ENCODE assay signal across 22 mouse cellular contexts in the genomic region with DNA sequence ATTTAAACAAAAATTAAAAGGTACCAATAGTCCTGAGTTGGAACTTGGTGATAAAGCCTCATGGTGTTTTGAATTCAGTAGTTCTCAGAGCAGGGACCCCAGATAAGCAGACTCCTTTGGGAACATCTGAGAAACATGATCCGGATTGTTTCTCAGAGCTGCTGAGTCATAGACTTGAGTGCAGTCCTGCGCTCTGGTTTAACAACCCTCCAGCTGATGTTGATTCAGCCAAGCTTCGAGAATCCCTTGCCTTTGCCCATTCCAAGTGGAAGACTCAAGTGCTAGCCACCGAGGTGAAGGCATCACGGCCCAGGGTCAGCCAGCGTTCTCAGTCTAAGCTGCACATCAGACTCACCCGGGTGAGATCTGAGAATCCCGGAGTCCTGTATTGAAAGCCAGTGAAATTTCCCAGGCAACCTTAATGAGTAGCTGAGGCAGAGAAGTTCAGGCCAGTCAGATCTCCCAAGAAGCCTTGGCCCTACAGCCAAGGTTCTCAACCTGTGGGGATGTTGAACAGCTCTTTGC. TPM values are rescaled to one million over a fixed set of nuclear protein-coding genes. Genes with fewer than 3 reads are reported as not detected.
DNase-seq lines count a peak whose midpoint lies in the region; ATAC-seq lines count a peak whose summit lies in the region.
"Had no signal": no experiment of that assay in that cellular context is flagged by ENCODE, and none has a peak within 500 bp of the region (broad histone marks: within the 10 kb centered on the region; RNA-seq: fewer than 3 reads in every experiment).

No protein-coding gene starts in this region.

- intact Hi-C loops in heart, postnatal 36 days (cut with DNase I), result no loop called here

- no peak for DNase-seq in limb, embryonic 11.5 days (ENCODE audit: low spot score)
- no peak for DNase-seq in limb, embryonic 10.5 days (ENCODE audit: low spot score)
- DNase-seq in MN1 (ENCODE audit: low spot score) (peak; percentile 7), R1 (ENCODE audit: low read depth, low spot score) (peak; percentile 7)
- peak; percentile 9 to 18 for DNase-seq in heart, postnatal 36 days
- DNase-seq in adrenal gland, adult (ENCODE audit: inconsistent age in 2 of 2, low spot score in 1 of 2), result no peak
- no peak for DNase-seq in natural killer cell, adult 2 months (ENCODE audit: low spot score in 2 of 2)
- DNase-seq: cerebellum, adult 11-12 months; kidney, adult 9 months; kidney, postnatal 4 days; right cerebral cortex, postnatal 14 days; thymus, adult 18-20 months had no signal

- no peaks in the 10 kb centered on the region for H3K27me3 ChIP-seq in limb, embryonic 11.5 days (ENCODE audit: control insufficient read depth, insufficient read depth, low read length)
- H3K27me3 ChIP-seq in limb, embryonic 10.5 days (ENCODE audit: low read depth, poor library complexity, severe bottlenecking), result no peaks in the 10 kb centered on the region
- H3K27me3 ChIP-seq: forebrain, embryonic 13.5 days; midbrain, embryonic 15.5 days had no signal

- no peaks in the 10 kb centered on the region for H3K9me3 ChIP-seq in limb, embryonic 11.5 days (ENCODE audit: control insufficient read depth, low read length)
- H3K9me3 ChIP-seq in limb, embryonic 10.5 days (replicated peaks), result no peaks in the 10 kb centered on the region
- H3K9me3 ChIP-seq: forebrain, embryonic 13.5 days; hindbrain, embryonic 10.5 days; midbrain, embryonic 15.5 days had no signal

- H3K27ac ChIP-seq in limb, embryonic 11.5 days (replicated peaks; ENCODE audit: low read depth, low read length), result no peak overlapping the region
- no peak overlapping the region for H3K27ac ChIP-seq in limb, embryonic 10.5 days
- H3K27ac ChIP-seq: forebrain, embryonic 13.5 days; hindbrain, embryonic 10.5 days; midbrain, embryonic 15.5 days had no signal

- H3K9ac ChIP-seq in limb, embryonic 11.5 days (ENCODE audit: low read length), result no peak overlapping the region
- H3K9ac ChIP-seq: forebrain, embryonic 13.5 days; midbrain, embryonic 15.5 days had no signal

- H3K4me3 ChIP-seq in limb, embryonic 11.5 days (ENCODE audit: low read depth, low read length), result no peak overlapping the region
- H3K4me3 ChIP-seq in limb, embryonic 10.5 days, result no peak overlapping the region
- H3K4me3 ChIP-seq: forebrain, embryonic 13.5 days; hindbrain, embryonic 10.5 days; midbrain, embryonic 15.5 days had no signal

- no peaks in the 10 kb centered on the region for H3K4me1 ChIP-seq in limb, embryonic 11.5 days (ENCODE audit: control insufficient read depth, insufficient read depth, low read length)
- no peaks in the 10 kb centered on the region for H3K4me1 ChIP-seq in limb, embryonic 10.5 days
- H3K4me1 ChIP-seq: hindbrain, embryonic 10.5 days; midbrain, embryonic 15.5 days had no signal

- peak; percentile 31; the same call in 1 of the 2 replicates for ATAC-seq in limb, embryonic 11.5 days (ENCODE audit: insufficient number of reproducible peaks, low FRiP score, low TSS enrichment, low read depth)
- ATAC-seq: forebrain, embryonic 13.5 days; midbrain, embryonic 15.5 days had no signal

- 82% methylated on average over 8 of the region's 8 CpGs for WGBS in limb, embryonic 11.5 days
- WGBS in limb, embryonic 10.5 days, result 89% methylated on average over 8 of the region's 8 CpGs

- no peaks in the 10 kb centered on the region for H3K36me3 ChIP-seq in limb, embryonic 11.5 days (ENCODE audit: control insufficient read depth, insufficient read depth, low read length)
- H3K36me3 ChIP-seq in limb, embryonic 10.5 days, result no peaks in the 10 kb centered on the region
- H3K36me3 ChIP-seq: hindbrain, embryonic 10.5 days; midbrain, embryonic 15.5 days had no signal

- H3K4me2 ChIP-seq in limb, embryonic 11.5 days (ENCODE audit: low read depth, severe bottlenecking), result no peak overlapping the region
- H3K4me2 ChIP-seq: forebrain, embryonic 13.5 days; liver, embryonic 11.5 days; midbrain, embryonic 15.5 days had no signal

RNA-seq across cellular contexts. Expression of a gene that starts 48.8 kb away (rescaled TPM):
- not detected in 2 replicates for polyA plus RNA-seq in limb, embryonic 11.5 days (2014; fragmentation: Nextera tagmentation; extraction: Ambion mirVana)
- polyA plus RNA-seq in limb, embryonic 10.5 days (2016; fragmentation: Nextera tagmentation; extraction: Ambion mirVana), result not detected in 2 replicates
- not detected for total RNA-seq in heart, postnatal 36 days (2021)
- total RNA-seq: common myeloid progenitor, adult 5-6 weeks; layer of hippocampus, postnatal 14 days; left cerebral cortex, postnatal 14 days had no signal
- polyA plus RNA-seq: brain, embryonic 14.5 days; embryonic facial prominence, embryonic 14.5 days; forebrain, embryonic 13.5 days; hindbrain, embryonic 10.5 days; liver, embryonic 11.5 days; midbrain, embryonic 15.5 days; neural tube, embryonic 11.5 days had no signal

Comparison
In these comparisons a context has a peak if more than half of its experiments do, and no peak if none do; other contexts are left out.
1. DNase-seq: peak in MN1 (single experiment), R1 (single experiment) and heart, postnatal 36 days (2 of 2); none in limb, embryonic 11.5 days (single experiment), limb, embryonic 10.5 days (single experiment), adrenal gland, adult (0 of 2) and natural killer cell, adult 2 months (0 of 2).